Mouse (Mus musculus): Measurements from ENCODE around the gene Tnfrsf12a.

The Tnfrsf12a gene

GRCm38 (mm10) chr17:23677236-23677679, at the start of gene Tnfrsf12a:
TSS of gene Tnfrsf12a (minus strand) at chr17:23677468.
- peak; percentile 93 for DNase-seq (ENCODE audit: low read depth)

DNA sequence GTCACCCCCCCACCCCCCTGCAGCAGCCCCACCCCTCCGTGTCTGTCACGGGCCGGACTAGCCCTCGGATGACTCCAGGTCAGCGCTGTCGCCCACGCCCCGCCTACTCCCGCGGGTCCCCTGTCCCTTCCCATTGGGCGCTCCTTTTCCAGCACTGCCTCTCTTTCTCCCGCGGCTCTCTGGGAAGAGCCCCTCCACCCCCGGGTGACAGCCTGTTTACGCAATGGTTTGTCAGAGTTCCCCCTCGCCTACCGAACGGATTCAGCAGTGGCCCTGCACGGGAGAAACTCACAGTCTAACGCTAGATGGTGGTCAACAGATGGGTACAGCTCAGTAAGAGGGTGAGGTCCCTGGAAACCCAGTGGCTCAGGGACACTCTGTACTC, 49.5 kb upstream of the Tnfrsf12a start:
- DNase-seq (ENCODE audit: low read depth), result peak; percentile 95

GRCm38 (mm10) chr17:23725999-23726757, 48.9 kb upstream of the Tnfrsf12a start, which contains the start of gene Pkmyt1:
TSS of gene Pkmyt1 (plus strand) at chr17:23726336.
- peak; percentile 94 for DNase-seq (ENCODE audit: low read depth)

DNA sequence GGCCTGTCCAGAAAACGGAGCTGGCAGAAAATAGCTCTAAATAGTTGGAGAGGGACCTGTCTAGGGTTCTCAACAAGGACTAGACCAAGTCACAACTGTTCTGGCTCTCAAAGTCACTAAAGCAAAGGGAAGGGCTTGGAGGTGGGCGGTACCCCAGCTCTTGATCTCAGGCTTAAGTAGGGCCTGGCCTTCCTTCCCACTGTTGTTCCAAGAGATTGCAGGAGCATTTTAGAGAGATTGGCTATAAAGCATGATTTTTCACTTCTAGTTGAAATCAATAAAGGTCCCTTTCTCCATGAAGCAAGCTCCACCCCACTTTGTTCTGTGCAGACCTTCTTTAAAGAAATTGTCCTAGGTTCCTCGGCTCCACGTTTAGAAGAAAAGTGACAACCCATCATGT, 48.2 kb upstream of the Tnfrsf12a start:
- DNase-seq (ENCODE audit: low read depth), result peak; percentile 70

GRCm38 (mm10) chr17:23722376-23723125, 45.3 kb upstream of the Tnfrsf12a start, which contains the start of gene 1520401A03Rik:
TSS of gene 1520401A03Rik (minus strand) at chr17:23722783.
- no peak for DNase-seq (ENCODE audit: low read depth)

DNA sequence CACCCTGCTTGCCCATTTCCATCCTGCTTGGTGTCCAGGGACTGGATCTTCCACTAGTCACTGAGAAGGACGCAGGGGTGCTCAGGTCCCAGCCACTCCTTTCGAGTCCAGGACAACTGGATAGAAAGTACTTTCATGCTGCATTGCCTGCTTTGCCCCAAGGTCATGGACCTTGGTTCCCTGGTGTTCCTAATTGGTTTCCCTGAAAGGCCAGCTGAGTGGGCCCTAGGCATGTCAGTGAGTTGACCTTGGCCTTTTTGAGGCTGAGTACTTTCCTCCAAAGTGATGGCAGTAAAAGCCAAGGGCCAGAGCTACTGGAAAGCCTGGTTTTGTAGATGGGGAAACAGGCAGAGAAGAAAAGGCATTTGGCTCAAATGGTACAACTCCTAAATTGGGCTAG, 44.6 kb upstream of the Tnfrsf12a start:
- no peak for DNase-seq (ENCODE audit: low read depth)

DNA sequence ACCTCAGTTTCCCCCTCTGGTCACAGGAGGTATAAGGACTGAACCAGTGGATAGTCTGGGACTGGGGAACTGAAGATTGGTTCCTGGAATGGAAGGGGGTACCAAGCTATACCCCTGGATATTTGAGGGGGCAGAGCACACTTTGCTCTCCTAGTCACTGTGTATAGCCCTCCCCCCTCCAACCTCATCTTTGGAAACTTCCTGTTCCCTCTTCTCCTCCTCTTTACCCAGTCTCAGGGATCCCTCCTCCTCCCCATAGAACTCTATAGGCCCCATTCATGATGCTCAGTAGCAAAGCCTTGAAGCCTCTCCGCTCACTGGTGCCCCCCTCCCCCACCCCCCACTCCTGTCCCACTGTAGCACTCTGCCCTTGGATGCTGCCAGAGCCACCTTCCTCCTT, 42.2 kb upstream of the Tnfrsf12a start:
- DNase-seq (ENCODE audit: low read depth), result no peak

DNA sequence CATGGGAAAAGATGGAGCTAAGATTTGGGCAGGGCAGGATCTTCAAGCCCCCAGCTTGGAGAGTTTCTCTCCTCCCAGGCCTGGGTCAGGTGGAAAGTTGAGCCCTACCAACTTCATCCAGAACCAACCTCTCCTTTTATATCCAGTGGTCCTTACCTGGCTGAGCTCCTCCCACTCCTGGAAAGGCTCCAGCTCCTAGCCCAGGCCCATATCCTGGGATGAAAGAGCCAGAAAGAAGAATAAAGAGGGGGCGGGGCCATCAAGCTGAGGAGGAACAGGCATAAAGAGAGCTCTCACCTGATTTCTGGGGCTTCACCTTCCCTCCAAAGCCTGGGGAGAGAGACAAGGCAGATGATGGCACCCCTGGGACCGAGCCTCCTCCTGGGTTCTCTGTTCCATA, 39.7 kb upstream of the Tnfrsf12a start:
- no peak for DNase-seq (ENCODE audit: low read depth)

DNA sequence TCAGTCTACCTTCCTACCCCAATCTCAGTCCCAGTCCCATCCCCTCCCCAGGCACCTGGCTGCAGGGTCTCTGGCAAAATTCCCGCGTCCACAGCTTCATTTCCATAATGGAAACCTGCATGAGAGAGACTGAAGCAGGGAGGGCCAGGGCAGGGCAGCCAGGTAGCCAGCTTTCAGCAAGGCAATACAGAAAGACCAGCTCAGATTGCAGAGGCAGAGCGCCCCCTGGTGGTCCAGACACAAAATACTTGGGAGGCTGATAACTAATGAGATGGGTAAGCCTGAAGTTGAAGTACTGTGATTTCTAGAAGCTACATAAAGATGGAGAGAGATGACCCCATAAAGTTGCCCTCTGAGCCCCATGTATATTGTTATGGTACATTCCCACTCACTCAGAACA, 28.9 kb upstream of the Tnfrsf12a start:
- DNase-seq (ENCODE audit: low read depth), result peak; percentile 75

DNA sequence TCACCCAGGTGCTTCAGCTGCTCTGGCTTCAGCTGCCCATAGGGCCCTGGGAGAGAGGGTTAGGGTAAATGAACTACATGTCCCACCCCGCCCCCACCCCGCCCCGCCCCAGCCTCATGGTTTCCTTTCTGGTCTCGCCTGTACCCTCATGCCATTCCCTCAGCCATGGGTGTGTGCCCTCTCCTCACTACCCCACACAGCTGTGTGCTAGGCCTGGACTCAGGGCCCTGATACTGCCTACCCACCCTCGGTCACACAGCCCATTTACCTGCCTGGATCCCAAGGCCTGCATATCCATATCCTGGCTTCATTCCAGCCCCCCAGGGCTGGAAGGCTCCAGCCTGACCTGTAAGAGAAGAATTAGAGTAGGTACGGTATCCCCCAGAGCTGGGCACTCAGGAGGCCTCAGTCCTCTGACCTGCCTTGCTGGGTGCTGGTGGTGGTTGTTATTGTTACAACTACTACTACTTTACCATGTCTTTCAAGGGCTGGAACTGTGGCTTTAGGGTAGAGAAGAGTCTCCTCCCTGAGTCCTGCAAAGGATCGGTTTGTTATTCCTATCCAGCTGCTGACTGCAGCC, 28.3 kb upstream of the Tnfrsf12a start:
- DNase-seq (ENCODE audit: low read depth), result no peak

GRCm38 (mm10) chr17:23704741-23705140, 27.5 kb upstream of the Tnfrsf12a start:
- no peak for DNase-seq (ENCODE audit: low read depth)

GRCm38 (mm10) chr17:23703301-23703700, 26.0 kb upstream of the Tnfrsf12a start:
- DNase-seq (ENCODE audit: low read depth), result no peak

GRCm38 (mm10) chr17:23700079-23700478, 22.8 kb upstream of the Tnfrsf12a start:
- DNase-seq (ENCODE audit: low read depth), result peak; percentile 86

DNA sequence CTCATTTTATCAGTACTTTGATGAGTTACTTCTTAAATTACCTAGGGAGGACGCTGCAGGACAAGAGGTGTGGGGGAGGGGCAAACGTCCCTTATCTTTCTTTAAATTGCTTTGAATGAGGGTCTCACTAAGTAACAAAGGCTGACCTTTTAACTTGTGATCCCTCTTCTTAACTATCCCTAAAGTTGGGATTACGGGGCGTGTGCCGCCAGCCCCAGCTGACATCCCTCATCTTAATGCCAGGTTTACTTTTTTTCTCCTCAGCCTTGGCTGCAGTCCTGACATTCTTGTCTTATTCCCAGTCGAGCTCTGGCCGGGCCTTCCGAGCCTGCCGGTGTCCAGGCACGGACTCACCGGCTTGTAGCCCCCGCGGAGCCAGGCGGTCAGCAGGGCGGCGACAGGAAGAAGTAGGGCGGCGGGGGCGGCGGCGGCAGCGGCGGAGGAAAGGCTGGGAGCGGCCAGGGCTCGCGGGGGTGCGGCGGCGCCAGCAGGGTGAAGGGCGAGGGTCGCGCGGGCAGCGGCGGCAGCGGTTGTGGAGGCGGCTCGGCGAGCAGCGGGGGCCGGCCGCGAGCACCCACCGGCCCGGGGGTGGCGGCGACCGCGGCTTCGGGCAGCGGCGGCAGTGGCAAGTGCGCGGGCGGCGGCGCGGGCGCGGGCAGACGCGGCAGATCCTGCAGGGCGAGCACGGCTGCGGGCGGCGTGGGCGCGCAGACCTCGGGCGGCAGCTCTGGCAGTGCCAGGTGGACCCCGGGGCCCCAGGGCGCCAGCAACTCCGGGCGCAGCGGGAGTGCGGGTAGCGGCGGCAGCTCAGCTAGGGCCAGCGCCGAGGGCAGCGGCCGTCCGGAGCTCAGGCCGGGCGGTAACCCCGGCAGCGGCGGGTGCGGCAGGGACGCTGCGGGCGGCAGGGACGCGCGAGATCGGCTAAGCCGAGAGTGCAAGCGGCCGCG, 22.1 kb upstream of the Tnfrsf12a start:
- DNase-seq (ENCODE audit: low read depth), result no peak

DNA sequence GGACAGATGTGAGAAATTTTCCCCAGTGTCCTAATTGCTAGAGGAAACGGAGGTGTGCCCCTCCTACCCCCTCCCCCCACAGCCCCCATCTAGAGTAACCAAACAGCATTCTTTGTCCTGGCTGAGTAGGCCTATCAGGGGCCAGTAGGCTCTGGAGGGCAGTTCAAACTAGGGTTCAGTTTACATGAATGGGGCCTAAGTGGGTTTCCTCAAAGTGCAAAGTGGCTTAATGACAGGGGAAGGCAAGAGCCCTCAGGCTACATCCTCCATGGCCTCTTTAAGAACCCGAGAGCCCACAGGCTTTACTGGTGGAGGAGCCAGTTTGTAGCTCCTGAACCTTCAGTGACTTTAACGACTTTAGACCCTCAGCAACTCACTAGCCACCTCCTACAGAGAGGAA, 18.5 kb upstream of the Tnfrsf12a start:
- DNase-seq (ENCODE audit: low read depth), result no peak

DNA sequence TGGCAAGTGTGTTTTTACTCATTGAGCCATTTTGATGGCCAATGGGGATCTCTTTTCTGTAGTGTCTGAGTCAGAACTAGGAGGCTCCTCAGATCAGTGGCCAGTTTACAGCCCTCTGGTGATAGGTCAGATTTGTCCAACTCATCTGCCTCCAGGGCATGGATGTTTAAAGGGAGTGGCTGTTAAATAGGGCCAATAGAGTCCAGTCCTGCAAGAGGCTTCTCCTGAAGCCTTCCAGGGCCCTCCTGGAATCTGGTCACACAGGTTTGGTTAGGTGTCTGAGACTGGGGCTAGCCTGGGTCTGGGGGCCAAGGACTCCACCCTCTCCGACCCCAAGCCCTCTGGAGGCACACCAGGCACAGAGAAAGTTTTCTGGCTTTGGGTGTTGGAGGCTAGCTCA, 17.2 kb upstream of the Tnfrsf12a start:
- no peak for DNase-seq (ENCODE audit: low read depth)

DNA sequence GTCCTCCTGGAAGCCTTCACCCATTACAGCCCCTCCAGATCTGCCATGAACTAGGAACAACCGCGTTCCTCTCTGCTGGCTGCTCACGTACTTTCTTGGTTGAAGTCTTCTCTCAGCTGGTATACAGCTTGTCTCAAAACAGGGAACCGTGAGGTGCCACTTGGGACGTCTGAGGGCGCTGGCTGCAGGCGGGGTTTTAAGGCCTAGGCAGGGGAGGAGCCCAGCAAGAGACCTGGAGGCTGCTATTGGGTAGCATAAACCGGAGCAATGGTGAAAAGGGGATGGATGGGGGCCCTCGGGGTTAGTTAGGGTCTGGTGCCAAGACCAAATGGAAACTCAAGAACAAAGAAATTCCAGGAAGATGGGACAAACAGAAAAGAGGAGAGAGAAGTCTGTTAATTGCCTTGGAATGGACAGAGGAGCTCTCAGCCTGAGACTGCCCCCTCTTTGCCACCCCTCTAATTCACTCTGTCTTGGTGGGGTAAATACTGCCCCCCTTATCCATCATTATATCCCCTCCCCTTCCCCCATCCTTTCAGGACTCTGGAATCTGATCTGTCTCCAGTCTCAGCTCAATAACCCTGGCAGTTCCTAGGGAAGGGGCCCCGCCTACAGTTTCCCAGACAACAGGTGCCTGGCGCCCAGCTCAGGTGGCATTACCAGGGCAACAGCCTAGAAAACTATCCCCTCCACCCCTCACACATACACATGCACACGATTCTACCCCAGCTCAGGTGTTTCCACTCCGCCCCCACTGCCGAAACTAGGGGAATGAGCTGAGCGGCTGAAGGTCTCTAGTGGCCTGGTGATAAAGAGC, 6.8 kb upstream of the Tnfrsf12a start, which contains the start of gene Cldn9:
TSS of gene Cldn9 (minus strand) at position 171 of the 817 bp plus-strand sequence.
- no peak for DNase-seq (ENCODE audit: low read depth)

DNA sequence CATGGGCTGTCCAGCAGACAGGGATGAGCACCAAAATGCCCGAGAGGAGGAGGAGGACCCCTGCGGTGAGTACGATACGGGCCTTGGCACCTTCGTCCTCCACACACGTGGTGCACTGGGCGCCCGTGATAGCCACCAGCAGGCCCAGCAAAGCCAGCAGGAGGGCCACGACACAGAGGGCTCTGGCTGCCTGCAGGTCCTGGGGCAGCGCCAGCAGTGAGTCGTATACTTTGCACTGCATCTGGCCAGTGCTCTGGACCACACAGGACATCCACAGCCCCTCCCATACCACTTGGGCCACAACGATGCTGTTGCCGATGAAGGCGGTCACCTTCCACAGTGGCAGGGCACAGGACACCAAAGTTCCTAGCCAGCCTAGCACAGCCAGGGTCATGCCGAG, 6.0 kb upstream of the Tnfrsf12a start:
- DNase-seq (ENCODE audit: low read depth), result no peak

DNA sequence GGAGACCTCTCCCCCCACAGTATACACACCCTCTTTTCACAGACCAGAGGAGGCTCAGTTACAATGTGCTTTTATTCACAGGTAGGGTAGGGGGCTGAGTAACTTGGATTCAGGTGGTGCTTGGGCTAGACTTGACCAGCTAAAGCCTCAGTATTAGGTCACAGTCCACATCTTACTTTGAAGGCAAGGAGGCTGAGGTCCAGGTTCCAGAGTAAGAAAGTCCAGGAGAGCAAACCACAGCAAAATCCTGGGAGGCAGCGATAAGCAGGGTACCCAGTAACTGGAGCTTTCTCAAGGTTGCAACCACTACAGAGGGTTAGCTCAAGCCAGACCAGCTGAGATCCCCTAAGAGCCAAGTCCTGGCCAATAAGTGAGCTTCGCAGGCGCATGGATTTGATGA, 5.3 kb upstream of the Tnfrsf12a start:
- no peak for DNase-seq (ENCODE audit: low read depth)

DNA sequence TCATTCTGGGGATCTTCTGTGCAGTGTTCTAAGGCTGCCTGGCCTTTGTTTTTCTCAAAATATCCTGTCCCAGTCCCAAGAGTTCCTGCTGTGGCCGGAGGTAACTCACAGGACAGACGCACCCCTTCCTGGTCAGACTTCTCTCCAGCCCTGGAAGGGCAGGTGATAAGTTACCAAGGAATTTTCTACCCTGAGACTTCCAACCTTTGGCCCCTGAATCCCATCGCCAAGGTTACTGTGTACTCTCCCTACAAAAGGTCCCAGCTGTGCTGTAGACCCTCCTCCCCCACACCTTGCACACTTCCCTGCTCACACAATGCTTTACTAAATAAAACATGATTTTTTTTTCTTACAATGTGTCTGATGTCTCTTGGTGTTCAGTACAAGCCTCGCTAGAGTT, 4.8 kb upstream of the Tnfrsf12a start:
- DNase-seq (ENCODE audit: low read depth), result no peak

- peak; percentile 63 for DNase-seq (ENCODE audit: low read depth)
Observed at GRCm38 (mm10) chr17:23681086-23681485, 3.8 kb upstream of the Tnfrsf12a start.

Data from 416B (cell line).